Mouse (Mus musculus): ENCODE results near the gene Zfp874a.

Gene Zfp874a

DNA sequence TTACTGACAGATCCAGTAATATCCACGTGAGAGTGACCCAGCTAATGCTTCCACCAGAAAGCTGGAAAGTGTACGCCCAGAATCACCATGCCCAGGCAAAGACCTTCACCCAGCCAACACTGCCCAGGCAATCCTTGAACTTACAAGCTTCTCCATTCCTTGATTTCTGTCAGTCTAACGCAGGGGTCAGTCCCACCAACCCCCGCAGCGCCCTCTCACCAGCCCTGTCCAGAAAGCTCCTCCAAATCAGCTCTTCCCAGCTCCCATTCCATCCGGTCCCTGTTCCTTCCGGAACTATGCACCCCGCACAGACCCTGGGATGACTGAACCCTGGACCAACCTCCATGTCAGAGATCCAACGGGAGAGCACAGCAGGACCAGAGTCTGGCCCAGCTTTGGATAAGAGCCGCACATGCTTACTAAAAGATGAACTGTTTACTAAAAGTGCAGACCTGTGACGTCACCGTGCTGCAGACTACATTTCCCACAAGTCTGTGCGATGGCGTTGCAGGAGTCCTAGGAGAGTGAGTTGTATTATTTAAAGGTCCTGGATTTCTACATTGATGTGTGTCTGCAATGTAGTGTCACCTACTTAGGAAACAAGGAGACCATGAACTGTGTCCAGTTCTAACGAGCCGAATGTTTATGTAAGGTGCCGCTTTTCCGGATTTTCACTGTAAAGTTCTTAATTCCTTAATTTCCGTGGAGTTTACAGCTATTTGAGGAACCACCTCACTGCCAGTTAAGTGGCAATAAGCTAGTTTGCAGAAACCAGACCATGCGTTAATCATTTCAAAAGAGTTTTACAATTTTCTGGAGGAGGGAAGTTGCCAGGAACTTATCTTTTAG, at the start of gene Zfp874a:
Gene Zfp874a, minus strand, starts transcription at position 453 of the 849 bp plus-strand sequence.
- peak; percentile 49; the same call in 1 of the 2 replicates for TF ChIP-seq GATA4 (IDR thresholded peaks at IDR 0.05; ENCODE audit: insufficient replicate concordance, low read length)

DNA sequence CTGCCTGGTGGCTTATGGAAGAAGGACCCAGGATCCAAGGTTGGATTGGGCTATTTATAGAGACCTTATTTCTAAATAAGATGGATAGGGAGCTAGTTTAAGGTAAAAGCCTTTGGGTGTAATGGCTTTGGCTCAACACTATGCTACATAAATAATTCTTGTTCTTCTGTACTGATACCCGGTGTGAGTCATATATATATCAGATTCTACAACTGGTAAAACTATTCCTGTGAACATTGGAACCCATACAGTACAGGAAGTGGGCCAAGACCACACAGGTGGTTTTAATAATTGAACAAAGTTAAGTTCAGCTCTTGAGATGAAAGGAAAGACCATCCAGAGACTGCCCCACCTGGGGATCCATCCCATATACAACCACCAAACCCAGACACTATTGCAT, 49.5 kb upstream of the Zfp874a start:
- no peak for TF ChIP-seq GATA4 (IDR thresholded peaks at IDR 0.05; ENCODE audit: insufficient replicate concordance, low read length)

DNA sequence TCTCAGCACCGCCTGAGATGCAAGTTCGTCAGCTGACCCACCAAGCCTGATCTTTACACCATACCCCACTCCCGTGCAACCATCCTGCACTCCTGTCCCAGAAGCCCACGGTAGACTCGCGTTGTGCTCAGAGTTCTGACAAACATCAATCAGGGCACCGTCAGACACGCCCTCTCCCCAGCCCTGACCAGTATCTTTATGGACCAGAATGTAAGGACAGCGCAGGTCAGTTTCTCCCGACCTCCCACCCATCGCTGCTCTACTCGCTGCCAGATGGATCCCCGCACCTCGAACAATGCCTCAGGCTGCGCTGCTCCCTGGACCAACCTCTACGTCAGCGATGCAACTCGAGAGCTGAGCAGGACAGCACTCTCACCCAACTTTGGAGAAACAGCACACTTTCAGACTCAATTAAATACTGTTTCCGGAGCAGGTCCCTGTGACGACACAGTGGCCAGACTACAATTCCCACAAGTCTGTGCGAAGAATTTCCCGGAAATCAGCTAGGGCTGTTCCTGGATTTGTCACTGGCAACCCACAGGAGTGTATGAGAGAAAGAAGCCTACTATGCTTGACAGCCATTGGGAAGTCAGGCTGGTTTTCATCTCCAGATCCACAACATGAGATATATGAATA, 48.8 kb upstream of the Zfp874a start, which contains the start of gene Zfp58:
Gene Zfp58, minus strand, starts transcription at position 472 of the 636 bp plus-strand sequence.
- no peak for TF ChIP-seq GATA4 (IDR thresholded peaks at IDR 0.05; ENCODE audit: insufficient replicate concordance, low read length)

DNA sequence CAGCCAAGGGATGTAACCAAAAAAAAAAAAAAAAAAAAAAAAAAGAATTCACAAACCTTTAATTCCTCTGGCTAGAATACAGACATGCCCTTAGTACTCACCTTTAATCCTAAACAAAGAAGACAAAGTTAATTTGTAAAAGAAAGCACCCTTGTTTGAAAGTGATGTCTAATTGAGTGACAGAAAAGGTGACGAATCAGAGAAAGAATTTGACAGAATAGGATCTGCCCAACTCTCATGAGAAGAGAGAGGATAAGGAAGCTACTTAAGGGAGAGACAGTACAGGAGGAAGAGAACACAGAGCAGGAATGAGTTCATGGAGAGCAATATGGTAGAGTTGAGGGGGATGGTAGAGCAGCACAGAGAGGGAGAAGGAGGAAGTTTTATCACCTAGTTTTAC, 44.2 kb upstream of the Zfp874a start:
- no peak for TF ChIP-seq GATA4 (IDR thresholded peaks at IDR 0.05; ENCODE audit: insufficient replicate concordance, low read length)

DNA sequence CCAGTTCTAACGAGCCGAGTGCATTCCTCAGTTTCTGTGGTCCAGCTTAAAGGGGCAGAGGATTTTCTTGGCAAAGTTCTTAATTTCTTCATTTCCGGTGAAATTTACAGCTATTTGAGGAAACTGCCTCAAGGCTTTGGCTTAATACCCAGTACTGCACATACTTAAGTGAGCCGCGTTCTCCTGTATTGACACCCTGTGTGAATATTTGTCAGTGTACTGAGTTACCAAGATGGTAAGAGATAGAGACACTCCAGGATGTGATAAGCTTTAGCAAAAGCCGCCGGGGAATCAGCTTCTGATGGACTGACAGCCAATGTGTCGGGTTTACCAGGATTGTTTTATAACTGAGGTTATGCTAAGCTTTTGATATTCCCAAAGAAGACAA, 33.0 kb upstream of the Zfp874a start:
- TF ChIP-seq GATA4 (IDR thresholded peaks at IDR 0.05; ENCODE audit: insufficient replicate concordance, low read length), result no peak

DNA sequence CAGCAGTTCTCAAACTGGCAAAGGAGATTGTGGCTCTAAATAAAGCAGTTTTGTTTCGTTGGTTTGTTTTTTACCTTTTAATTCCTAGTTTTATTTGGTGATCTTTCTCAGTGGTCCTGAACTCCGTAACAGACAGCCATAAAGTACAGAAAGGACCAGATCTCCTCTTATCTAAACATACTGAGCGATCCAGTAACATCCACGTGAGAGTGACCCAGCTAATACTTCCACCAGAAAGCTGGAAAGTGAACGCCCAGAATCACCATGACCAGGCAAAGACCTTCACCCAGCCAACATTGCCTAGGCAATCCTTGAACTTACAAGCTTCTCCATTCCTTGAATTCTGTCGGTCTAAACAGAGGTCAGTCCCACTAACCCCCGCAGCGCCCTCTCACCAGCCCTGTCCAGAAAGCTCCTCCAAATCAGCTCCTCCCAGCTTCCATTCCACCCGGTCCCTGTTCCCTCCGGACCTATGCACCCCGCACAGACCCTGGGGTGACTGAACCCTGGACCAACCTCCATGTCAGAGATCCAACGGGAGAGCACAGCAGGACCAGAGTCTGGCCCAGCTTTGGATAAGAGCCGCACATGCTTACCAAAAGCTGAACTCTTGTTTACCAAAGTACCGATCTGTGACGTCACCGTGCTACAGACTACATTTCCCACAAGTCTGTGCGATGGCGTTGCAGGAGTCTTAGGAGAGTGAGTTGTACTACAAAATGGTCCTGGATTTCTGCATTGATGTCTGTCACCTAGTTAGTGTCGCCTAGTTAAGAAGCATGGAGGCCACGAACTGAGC, 32.4 kb upstream of the Zfp874a start, which contains the start of gene Zfp874b:
Gene Zfp874b, minus strand, starts transcription at position 634 of the 799 bp plus-strand sequence.
- no peak for TF ChIP-seq GATA4 (IDR thresholded peaks at IDR 0.05; ENCODE audit: insufficient replicate concordance, low read length)

DNA sequence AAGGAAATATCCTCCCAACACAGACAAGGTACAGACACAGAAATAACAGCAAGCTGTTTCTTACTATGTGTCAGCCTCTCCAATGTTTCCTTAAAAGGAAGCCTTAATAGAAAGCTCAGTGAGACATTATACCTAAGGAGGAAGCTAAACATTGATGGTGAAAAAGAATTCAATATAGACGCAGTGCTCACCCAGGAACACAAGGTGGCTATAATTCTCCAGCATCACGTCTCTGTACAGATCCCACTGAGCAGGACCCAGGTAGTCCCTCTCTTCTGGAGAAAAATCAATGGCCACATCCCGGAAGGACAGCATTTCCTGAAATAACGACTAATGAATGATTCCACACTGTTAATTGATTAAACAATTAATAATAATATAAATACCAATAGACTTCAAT, 30.1 kb upstream of the Zfp874a start:
- TF ChIP-seq GATA4 (IDR thresholded peaks at IDR 0.05; ENCODE audit: insufficient replicate concordance, low read length), result no peak

DNA sequence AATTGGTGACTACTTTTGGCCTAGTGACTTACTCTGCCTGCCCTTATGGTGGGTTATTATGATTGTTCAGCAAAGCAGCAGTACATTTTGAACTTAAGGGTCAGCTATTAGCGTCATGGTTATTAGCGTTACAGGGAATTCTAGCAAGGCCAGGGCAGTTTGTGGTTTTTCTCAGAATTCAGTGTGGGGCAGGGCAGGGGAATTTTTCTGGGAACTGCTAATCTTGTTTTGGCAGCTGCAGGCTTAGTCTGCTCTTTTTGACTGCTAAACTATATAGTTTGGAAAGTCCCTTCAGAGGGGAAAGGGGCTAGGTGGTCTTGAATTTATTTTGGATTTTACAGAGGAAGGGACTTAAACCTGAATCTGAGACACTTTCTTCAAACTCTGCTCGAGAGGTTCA, 17.9 kb upstream of the Zfp874a start:
- no peak for TF ChIP-seq GATA4 (IDR thresholded peaks at IDR 0.05; ENCODE audit: insufficient replicate concordance, low read length)

DNA sequence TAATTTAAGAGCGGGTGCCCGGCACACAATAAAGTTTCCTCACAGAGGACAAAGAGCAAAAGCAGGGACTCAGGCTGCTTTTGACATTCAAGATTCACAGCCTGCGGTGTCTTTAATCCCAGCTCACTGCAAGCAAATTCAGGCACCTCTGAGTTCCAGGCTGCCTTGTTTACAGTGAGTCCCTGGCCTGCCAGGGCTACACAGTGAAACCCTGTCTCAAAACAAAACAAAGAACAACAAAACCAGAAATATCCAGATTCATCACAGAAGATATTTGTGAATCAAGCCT, 541 bp upstream of the Zfp874a start:
- no peak for TF ChIP-seq GATA4 (IDR thresholded peaks at IDR 0.05; ENCODE audit: insufficient replicate concordance, low read length)

DNA sequence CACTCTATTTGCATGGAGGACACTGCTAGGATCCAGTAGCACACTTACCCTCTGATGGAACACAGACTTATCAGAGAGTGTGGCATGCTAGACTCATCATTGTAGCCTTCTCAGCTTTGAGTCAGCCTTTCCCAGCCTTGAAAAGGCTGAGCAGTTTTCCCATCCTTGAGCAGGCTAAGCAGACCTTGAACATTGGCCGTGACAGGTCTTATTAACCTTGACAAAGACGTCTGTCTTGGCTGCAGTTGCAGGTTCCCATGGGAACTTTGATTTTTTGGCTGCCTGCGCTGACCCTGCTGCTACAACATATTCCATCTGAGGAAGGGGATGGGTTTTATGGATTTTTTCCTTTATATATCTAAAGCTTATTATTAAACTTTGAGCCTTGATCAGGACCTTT, 23.3 kb downstream of the Zfp874a start:
- TF ChIP-seq GATA4 (IDR thresholded peaks at IDR 0.05; ENCODE audit: insufficient replicate concordance, low read length), result no peak

DNA sequence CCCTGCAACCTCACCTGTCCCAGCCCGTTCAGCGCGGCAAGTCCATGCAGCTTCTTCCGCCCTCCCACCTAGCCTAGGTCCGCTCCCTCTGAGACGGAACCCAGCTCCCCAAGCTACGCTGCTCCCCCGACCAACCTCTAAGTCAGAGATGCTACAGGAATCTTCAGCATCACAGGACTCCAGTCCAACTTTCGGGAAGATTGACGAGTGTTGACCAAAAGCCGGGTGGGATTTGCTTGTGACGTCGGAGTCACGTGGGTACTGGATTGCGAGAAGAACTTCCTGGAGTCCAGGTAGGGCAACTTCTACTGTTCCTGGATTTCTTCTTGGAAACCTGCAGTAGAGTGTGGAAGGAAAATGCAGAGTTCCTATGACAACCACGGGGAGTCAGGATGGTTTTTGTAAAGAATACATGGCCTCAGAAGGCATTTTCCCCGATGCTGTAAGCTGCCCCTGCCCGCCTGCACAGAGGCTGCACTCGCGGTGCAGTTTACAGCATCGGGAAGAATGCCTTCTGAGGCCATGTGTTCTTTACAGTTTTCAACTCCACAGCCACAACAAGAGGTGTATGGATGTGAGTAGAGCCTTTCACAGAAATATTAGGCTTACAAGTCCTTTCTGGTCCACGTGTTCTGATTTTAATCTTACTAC, 30.1 kb downstream of the Zfp874a start, which contains the start of gene Zfp459:
Gene Zfp459, minus strand, starts transcription at position 212 of the 651 bp plus-strand sequence.
- TF ChIP-seq GATA4 (IDR thresholded peaks at IDR 0.05; ENCODE audit: insufficient replicate concordance, low read length), result no peak

DNA sequence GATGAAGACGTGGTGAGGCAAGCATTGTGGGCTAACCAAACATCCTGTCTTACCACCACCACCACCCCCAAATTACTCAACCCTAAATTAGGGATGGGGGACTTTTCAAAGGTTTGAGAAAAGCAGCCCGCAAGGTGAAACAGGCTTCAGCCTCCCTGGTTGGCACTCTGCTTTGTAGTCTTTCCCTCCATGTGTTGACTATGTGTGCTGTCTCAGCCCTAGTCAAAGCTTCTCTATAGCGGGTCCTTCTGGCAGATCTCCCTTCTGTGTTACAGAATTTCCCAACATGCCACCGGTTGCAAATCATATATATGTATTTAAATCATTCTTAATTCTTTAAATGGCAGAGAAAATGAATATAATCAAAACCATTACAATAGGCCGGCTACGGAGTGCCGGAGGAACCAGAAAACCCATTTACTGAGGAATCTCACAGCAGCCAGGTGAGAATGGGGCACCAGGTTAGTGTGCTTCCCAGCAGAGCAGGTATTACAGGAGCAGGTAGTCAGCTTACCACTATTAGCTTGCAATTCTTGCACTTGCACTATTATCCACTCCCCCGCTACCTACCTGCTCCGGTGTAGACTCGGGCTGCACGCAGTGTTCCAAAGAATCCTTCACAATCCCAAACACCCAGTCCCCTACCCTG, 30.7 kb downstream of the Zfp874a start:
- TF ChIP-seq GATA4 (IDR thresholded peaks at IDR 0.05; ENCODE audit: insufficient replicate concordance, low read length), result no peak

DNA sequence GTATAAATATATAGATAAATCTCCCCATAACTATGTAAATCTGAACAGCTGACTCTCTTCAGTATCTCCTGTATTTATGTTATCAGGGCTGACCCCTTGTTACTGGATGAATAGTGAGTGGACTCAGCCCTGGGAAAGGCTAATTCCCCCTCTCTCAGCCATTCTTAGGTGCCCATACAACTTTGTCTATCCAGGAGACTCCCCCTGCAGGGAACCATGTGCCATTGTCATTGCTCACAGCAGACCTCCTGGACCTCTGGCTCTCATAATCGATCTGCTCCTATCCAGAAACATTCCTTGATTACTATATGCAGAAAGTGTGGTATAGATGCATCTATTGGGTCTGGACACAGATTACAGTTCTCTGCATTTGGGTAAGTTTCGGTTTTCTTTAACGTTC, 34.6 kb downstream of the Zfp874a start:
- TF ChIP-seq GATA4 (IDR thresholded peaks at IDR 0.05; ENCODE audit: insufficient replicate concordance, low read length), result no peak

DNA sequence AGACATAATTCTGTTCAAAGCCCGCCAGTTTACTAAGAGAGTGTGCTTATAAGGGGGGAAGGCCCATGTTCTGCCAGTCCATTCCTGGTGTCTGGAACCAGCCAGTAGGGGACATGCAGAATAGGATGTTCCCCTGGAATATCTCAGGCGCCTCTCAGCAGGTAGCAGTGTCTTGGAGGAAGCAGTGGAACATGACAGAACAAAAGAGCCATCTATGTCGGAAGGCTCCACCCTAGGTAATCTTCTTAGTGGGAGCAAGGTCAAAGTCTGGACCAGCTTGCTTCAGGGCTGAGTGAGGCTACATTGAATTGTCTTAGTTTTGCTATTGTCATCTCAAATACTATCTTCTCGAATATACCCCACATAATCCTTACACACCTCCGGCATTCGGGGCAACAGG, 35.7 kb downstream of the Zfp874a start:
- TF ChIP-seq GATA4 (IDR thresholded peaks at IDR 0.05; ENCODE audit: insufficient replicate concordance, low read length), result no peak

Data from liver, adult (tissue).